Mouse (Mus musculus): ENCODE data around the gene Stip1.

The Stip1 gene

GRCm38 (mm10) chr19:7017541-7018457, 22.0 kb downstream of the Stip1 start:
- in situ Hi-C loops (cut with MboI, MseI) = no loop called here

- in situ Hi-C loops (cut with MboI, MseI) = no loop called here
These were observed 25.2 kb downstream of the Stip1 start for GRCm38 (mm10) chr19:7014481-7015135.

- in situ Hi-C loops (cut with MboI, MseI) = no loop called here
These were observed 25.8 kb downstream of the Stip1 start for GRCm38 (mm10) chr19:7013984-7014383.

GRCm38 (mm10) chr19:7012426-7012825, 27.3 kb downstream of the Stip1 start:
- in situ Hi-C loops (cut with MboI, MseI) = no loop called here

- in situ Hi-C loops (cut with MboI, MseI) = no loop called here
These were observed 32.7 kb downstream of the Stip1 start for GRCm38 (mm10) chr19:7006892-7007593.

GRCm38 (mm10) chr19:6999360-7000063, 40.3 kb downstream of the Stip1 start:
- in situ Hi-C loops (cut with MboI, MseI) = loop anchor here (10.0 kb wide), 1 partner anchor 1745 kb away; the partner anchor contains the start of genes 1700092M07Rik and Stx5a

- in situ Hi-C loops (cut with MboI, MseI) = loop anchor here (10.0 kb wide), 1 partner anchor 1747 kb away; the partner anchor contains the start of genes 1700092M07Rik and Stx5a
These were observed 42.0 kb downstream of the Stip1 start for GRCm38 (mm10) chr19:6997721-6998290.

GRCm38 (mm10) chr19:6996006-6996405, 43.8 kb downstream of the Stip1 start, which contains the start of the genes Nudt22 and Trpt1:
Gene Nudt22 (minus strand): TSS chr19:6996117.
Gene Trpt1 (plus strand): TSS chr19:6996131.
- in situ Hi-C loops (cut with MboI, MseI) = loop anchor here (10.0 kb wide), 1 partner anchor 1749 kb away; the partner anchor contains the start of genes 1700092M07Rik and Stx5a

GRCm38 (mm10) chr19:6995255-6995991, 44.3 kb downstream of the Stip1 start:
- in situ Hi-C loops (cut with MboI, MseI) = loop anchor here (10.0 kb wide), 1 partner anchor 1749 kb away; the partner anchor contains the start of genes 1700092M07Rik and Stx5a

- in situ Hi-C loops (cut with MboI, MseI) = loop anchor here (10.0 kb wide), 1 partner anchor 1750 kb away; the partner anchor contains the start of genes 1700092M07Rik and Stx5a
These were observed 45.3 kb downstream of the Stip1 start for GRCm38 (mm10) chr19:6994489-6994888.

- in situ Hi-C loops (cut with MboI, MseI) = loop anchor here (10.0 kb wide), 1 partner anchor 1751 kb away; the partner anchor contains the start of genes 1700092M07Rik and Stx5a
These were observed 45.8 kb downstream of the Stip1 start for GRCm38 (mm10) chr19:6994002-6994401.

- in situ Hi-C loops (cut with MboI, MseI) = loop anchor here (10.0 kb wide), 1 partner anchor 1752 kb away; the partner anchor contains the start of genes 1700092M07Rik and Stx5a
These were observed 46.6 kb downstream of the Stip1 start for GRCm38 (mm10) chr19:6993011-6993770.

GRCm38 (mm10) chr19:6992011-6992858, 47.5 kb downstream of the Stip1 start, which contains the start of gene Dnajc4:
Gene Dnajc4 (minus strand): TSS chr19:6992572.
- in situ Hi-C loops (cut with MboI, MseI) = loop anchor here (10.0 kb wide), 1 partner anchor 1753 kb away; the partner anchor contains the start of genes 1700092M07Rik and Stx5a

GRCm38 (mm10) chr19:6991166-6991565, 48.6 kb downstream of the Stip1 start:
- in situ Hi-C loops (cut with MboI, MseI) = loop anchor here (10.0 kb wide), 1 partner anchor 1754 kb away; the partner anchor contains the start of genes 1700092M07Rik and Stx5a

GRCm38 (mm10) chr19:6990712-6991111, 49.1 kb downstream of the Stip1 start:
- in situ Hi-C loops (cut with MboI, MseI) = loop anchor here (10.0 kb wide), 1 partner anchor 1754 kb away; the partner anchor contains the start of genes 1700092M07Rik and Stx5a

GRCm38 (mm10) chr19:6989251-6989650, 50.5 kb downstream of the Stip1 start:
- in situ Hi-C loops (cut with MboI, MseI) = no loop called here

GRCm38 (mm10) chr19:6987904-6988285, 51.9 kb downstream of the Stip1 start:
- in situ Hi-C loops (cut with MboI, MseI) = no loop called here
